Mouse (Mus musculus): ENCODE data around the gene Dhx32. TPM values are rescaled to one million over a fixed set of nuclear protein-coding genes. Genes with fewer than 3 reads are reported as not detected.
"Not testable (repeated sequence)": the region's sequence is repeated elsewhere in the genome, so short reads cannot be mapped to it uniquely, and the experiment has no call there.

The Dhx32 gene
- polyA plus RNA-seq, 1 experiment from 2014 or later: 36.8 TPM

DNA sequence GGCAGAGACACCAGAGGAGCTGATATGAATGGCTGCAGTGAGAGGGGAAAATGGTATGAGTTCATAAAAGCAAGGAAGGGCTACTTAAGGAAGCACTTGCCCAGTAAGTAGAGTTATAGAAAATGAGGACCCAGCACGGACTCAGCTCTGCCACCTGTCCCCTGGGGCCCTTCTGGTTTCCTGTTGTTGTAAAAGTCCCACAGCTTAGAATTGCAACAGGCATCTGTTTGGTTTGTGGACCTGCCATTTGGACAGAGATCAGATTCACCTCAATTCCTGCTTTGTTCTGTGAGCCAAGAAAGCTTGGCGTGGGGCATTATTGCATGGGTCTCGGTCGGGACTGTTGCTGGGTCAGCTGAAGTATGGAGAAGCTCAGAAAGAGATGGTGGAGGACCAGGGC, 67.1 kb downstream of the Dhx32 start:
- H3K4me3 ChIP-seq: no peak overlapping the region
- peaks cover 81% of the 10 kb centered on the region for H3K36me3 ChIP-seq
- ATAC-seq (ENCODE audit: low FRiP score, low read depth): no peak
- H3K9ac ChIP-seq: no peak overlapping the region
- WGBS: 95% methylated on average over 4 of the region's 4 CpGs
- no peaks in the 10 kb centered on the region for H3K27me3 ChIP-seq (replicated peaks)
- H3K4me2 ChIP-seq (replicated peaks): no peak overlapping the region
- no peaks in the 10 kb centered on the region for H3K4me1 ChIP-seq
- H3K9me3 ChIP-seq: no peaks in the 10 kb centered on the region
- H3K27ac ChIP-seq: no peak overlapping the region

DNA sequence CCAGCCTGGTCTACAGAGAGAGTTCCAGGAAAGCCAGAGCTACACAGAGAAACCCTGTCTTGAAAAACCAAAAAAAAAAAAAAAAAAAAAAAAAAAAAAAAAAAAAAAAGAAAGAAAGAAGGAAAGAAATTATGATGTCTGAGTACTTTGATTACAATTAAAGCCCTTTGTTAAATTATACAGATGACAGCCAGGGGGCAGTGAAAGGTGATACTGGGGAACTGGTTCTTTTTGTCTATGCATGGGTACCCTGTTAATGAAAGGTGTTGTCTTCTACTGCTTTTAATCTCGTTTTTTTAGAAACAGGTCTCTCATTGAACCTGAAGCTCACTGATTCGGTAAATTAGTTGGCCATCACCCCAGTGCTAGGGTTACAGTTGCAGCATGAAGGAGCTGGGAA, 75.2 kb downstream of the Dhx32 start:
- Histone ChIP-seq H3K36me3 (peaks cover 3% of the 10 kb centered on the region), H3K27ac (no peak overlapping the region), H3K4me2 (replicated peaks) (no peak overlapping the region), H3K9me3 (no peaks in the 10 kb centered on the region), H3K9ac (no peak overlapping the region), H3K4me1 (peaks cover 7% of the 10 kb centered on the region), H3K4me3 (no peak overlapping the region), H3K27me3 (replicated peaks) (no peaks in the 10 kb centered on the region)
- 95% methylated on average over 2 of the region's 2 CpGs for WGBS
- no peak for ATAC-seq (ENCODE audit: low FRiP score, low read depth)

DNA sequence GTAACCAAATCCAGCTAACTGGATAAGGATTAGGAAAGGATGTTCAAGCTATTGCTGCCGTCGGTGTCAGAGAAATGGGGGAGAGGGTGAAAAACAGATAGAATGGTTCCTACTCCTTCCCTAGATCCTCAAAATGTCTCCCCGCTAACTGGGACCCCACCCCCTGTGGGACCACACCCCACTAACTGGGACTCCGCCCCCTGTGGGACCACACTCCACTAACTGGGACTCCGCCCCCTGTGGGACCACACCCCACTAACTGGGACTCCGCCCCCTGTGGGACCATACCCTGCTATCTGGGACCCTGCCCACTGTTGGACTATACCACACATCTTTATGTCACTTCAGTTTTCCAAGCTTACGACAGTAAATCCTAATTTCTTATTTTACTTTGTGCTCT, 78.6 kb downstream of the Dhx32 start:
- Histone ChIP-seq H3K4me3 (no peak overlapping the region), H3K36me3 (0 out of 2 replicates have a peak, but pooled peaks cover 7% of the 10 kb centered on the region), H3K4me2 (replicated peaks) (no peak overlapping the region), H3K9ac (no peak overlapping the region), H3K4me1 (no peaks in the 10 kb centered on the region), H3K27me3 (replicated peaks) (no peaks in the 10 kb centered on the region), H3K27ac (no peak overlapping the region), H3K9me3 (no peaks in the 10 kb centered on the region)
- 94% methylated on average over 7 of the region's 7 CpGs for WGBS
- no peak for ATAC-seq (ENCODE audit: low FRiP score, low read depth)

DNA sequence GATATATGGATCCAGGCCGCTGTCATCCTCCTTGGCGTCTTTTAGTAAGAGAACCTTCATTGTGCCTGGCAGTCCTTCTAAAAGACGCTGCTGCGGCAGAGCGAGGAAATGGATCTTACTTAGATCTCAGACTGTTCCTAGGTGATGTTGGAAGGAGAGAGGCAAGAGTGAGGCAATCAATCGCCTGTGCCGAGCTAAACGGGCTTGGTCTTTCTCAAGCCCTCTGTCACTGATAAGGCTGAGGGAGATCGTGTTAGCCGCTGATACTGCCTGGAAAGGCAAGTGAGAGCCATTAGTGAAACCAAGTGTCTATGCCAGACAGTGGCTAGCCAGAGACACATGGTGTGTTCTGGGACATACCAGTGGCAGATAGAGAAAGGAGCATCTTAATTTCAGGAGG, 80.2 kb downstream of the Dhx32 start:
- no peak overlapping the region for H3K4me3 ChIP-seq
- 0 out of 2 replicates have a peak, but pooled peaks cover 8% of the 10 kb centered on the region for H3K36me3 ChIP-seq
- H3K27ac ChIP-seq: no peak overlapping the region
- no peaks in the 10 kb centered on the region for H3K9me3 ChIP-seq
- H3K27me3 ChIP-seq (replicated peaks): no peaks in the 10 kb centered on the region
- ATAC-seq (ENCODE audit: low FRiP score, low read depth): no peak
- 94% methylated on average over 10 of the region's 10 CpGs for WGBS
- H3K9ac ChIP-seq: no peak overlapping the region
- no peak overlapping the region for H3K4me2 ChIP-seq (replicated peaks)
- no peaks in the 10 kb centered on the region for H3K4me1 ChIP-seq

DNA sequence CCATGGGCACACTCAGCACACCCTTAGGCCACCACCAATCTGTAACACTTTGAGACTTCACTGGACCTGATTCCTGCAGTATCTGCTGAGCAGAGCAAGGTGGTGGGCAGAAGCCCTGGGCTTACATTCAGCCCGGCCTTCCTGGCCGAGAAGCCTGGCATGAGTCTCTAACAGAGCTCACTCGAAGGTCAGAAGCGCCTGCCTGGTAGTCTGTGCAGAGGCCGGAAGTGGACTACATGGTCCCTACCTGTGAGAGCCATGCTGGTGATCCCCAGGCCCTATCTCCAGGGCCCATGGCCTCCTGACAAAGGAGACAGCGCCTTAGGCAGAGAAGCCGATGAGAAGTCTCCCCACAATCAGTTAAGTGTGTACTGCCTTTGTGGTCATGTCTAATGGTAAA, 81.2 kb downstream of the Dhx32 start:
- no peak overlapping the region for H3K27ac ChIP-seq
- H3K9me3 ChIP-seq: no peaks in the 10 kb centered on the region
- H3K36me3 ChIP-seq: 0 out of 2 replicates have a peak, but pooled peaks cover 13% of the 10 kb centered on the region
- no peak overlapping the region for H3K4me3 ChIP-seq
- WGBS: 92% methylated on average over 7 of the region's 7 CpGs
- no peak overlapping the region for H3K4me2 ChIP-seq (replicated peaks)
- H3K4me1 ChIP-seq: no peaks in the 10 kb centered on the region
- no peaks in the 10 kb centered on the region for H3K27me3 ChIP-seq (replicated peaks)
- ATAC-seq (ENCODE audit: low FRiP score, low read depth): no peak
- H3K9ac ChIP-seq: no peak overlapping the region

DNA sequence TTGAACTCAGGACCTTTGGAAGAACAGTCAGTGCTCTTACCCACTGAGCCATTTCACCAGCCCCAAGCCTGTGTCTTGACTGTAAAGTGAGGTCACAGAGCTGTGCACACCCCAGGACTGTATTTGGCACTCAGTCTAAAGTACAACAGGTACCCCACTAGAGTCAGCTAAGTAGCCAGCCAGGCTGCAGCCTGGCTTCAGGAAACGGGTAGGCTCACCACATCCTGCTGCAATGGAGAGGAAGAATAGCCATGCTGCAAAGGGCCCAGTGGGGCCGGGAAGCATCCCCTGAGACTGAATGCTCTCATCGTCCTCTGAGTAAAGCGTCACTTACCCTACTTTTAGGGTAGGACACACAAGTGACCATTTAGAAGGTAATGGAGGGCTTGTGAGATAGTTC, 82.6 kb downstream of the Dhx32 start:
- Histone ChIP-seq H3K27ac (no peak overlapping the region), H3K4me2 (replicated peaks) (no peak overlapping the region), H3K36me3 (0 out of 2 replicates have a peak, but pooled peaks cover 13% of the 10 kb centered on the region), H3K4me1 (no peaks in the 10 kb centered on the region), H3K4me3 (no peak overlapping the region), H3K27me3 (replicated peaks) (no peaks in the 10 kb centered on the region), H3K9ac (no peak overlapping the region), H3K9me3 (no peaks in the 10 kb centered on the region)
- ATAC-seq (ENCODE audit: low FRiP score, low read depth): no peak
- WGBS: 88% methylated on average over 4 of the region's 4 CpGs

DNA sequence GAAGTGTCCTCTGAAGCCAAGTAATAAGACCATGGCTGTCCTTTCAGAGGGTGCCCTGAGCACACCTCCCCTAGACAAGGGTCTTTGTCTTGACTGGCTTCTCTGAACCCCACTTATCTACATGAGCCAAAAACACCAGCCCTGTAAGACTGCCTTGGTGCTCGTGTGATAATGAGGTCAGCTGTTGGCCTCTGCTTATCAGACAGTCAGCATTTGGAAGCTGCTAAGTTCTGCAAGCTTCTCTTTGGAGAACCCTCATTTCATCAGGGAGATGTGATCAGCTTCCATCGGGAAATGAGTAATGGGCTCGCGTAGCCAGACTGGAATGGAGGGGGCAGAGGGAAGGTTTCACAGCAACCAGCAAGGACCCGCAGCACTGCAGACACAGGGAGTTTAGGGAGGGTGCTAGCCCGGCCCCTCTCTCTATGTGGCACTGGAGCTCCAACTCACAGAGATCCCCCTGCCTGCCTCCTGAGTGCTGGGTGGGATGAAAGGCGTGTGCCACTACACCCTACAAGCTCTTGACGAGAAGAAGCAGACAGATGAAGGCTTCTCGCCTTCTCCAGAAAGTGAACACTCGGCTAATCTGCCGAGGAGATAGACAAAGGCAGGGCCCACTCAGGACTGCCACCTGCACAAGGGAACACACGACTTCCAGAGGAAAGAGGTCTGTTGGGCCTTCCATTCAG, 84.4 kb downstream of the Dhx32 start:
- 0 out of 2 replicates have a peak, but pooled peaks cover 13% of the 10 kb centered on the region for H3K36me3 ChIP-seq
- no peak overlapping the region for H3K9ac ChIP-seq
- no peaks in the 10 kb centered on the region for H3K4me1 ChIP-seq
- 88% methylated on average over 12 of the region's 12 CpGs for WGBS
- H3K4me2 ChIP-seq (replicated peaks): no peak overlapping the region
- no peaks in the 10 kb centered on the region for H3K27me3 ChIP-seq (replicated peaks)
- H3K9me3 ChIP-seq: no peaks in the 10 kb centered on the region
- ATAC-seq (ENCODE audit: low FRiP score, low read depth): no peak
- H3K27ac ChIP-seq: no peak overlapping the region
- H3K4me3 ChIP-seq: no peak overlapping the region

DNA sequence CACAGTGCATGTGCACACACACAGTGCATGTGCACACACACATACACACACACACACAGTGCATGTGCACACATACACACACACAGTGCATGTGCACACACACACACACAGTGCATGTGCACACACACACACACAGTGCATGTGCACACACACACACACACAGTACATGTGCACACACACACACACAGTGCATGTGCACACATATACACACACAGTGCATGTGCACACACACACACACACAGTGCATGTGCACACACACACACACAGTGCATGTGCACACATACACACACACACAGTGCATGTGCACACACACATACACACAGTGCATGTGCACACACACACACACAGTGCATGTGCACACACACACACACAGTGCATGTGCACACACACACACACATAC, 96.9 kb downstream of the Dhx32 start:
- H3K36me3 ChIP-seq: peaks cover 42% of the 10 kb centered on the region
- not testable (repeated sequence) for ATAC-seq (ENCODE audit: low FRiP score, low read depth)

DNA sequence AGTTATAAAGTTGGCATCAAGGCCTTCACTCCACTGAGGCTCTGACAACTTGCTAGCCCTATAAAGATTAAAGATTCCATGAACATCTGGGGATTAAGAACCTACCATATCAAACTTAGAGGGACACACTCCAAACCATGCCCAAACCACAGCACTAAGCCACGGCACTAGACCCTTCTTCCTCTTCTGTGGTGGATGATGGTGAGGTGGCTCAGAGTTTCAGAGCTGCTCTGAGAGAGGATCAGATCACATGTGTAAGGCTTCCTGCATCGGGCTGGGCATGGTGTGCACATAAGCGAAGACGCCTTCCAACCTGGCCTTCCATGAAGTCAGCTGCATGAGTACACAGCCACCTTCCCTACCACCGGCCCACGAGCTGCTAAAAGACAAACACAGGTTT, 97.8 kb downstream of the Dhx32 start:
- Histone ChIP-seq H3K4me1 (no peaks in the 10 kb centered on the region), H3K4me2 (replicated peaks) (no peak overlapping the region), H3K9me3 (peaks cover 23% of the 10 kb centered on the region; the same call in 1 of the 2 replicates), H3K36me3 (peaks cover 33% of the 10 kb centered on the region), H3K27me3 (replicated peaks) (no peaks in the 10 kb centered on the region), H3K27ac (no peak overlapping the region), H3K4me3 (no peak overlapping the region), H3K9ac (no peak overlapping the region)
- no peak for ATAC-seq (ENCODE audit: low FRiP score, low read depth)
- WGBS: 95% methylated on average over 6 of the region's 6 CpGs

More for the DNA sequence above, 96.9 kb downstream of the Dhx32 start:
- not testable (repeated sequence) for H3K9ac ChIP-seq; H3K4me1 ChIP-seq; H3K4me2 ChIP-seq (replicated peaks); H3K4me3 ChIP-seq; H3K27ac ChIP-seq; H3K27me3 ChIP-seq (replicated peaks)
- H3K9me3 ChIP-seq: peaks cover 23% of the 10 kb centered on the region; the same call in 1 of the 2 replicates

DNA sequence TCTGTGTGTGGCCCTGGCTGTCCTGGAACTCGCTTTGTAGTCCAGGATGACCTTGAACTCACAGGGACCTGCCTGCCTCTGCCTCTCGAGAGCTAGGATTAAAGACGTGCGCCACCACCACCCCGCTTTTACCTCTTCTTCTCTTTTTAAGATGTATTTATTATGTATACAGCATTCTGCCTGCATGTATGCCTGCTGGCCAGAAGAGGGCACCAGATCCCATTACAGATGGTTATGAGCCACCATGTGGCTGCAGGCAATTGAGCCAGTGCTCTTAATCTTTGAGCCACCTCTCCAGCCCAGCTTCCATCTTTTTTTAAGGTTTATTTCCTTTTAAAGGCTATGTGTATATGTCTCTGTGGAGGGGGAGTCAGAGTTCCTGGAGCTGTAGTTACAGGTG, 98.4 kb downstream of the Dhx32 start:
- ATAC-seq (ENCODE audit: low FRiP score, low read depth): no peak
- no peaks in the 10 kb centered on the region for H3K27me3 ChIP-seq (replicated peaks)
- peaks cover 27% of the 10 kb centered on the region for H3K36me3 ChIP-seq
- H3K4me2 ChIP-seq (replicated peaks): no peak overlapping the region
- H3K27ac ChIP-seq: no peak overlapping the region
- no peaks in the 10 kb centered on the region for H3K4me1 ChIP-seq
- H3K4me3 ChIP-seq: no peak overlapping the region
- no peak overlapping the region for H3K9ac ChIP-seq
- WGBS: 86% methylated on average over 5 of the region's 5 CpGs
- H3K9me3 ChIP-seq: peaks cover 17% of the 10 kb centered on the region; the same call in 1 of the 2 replicates

DNA sequence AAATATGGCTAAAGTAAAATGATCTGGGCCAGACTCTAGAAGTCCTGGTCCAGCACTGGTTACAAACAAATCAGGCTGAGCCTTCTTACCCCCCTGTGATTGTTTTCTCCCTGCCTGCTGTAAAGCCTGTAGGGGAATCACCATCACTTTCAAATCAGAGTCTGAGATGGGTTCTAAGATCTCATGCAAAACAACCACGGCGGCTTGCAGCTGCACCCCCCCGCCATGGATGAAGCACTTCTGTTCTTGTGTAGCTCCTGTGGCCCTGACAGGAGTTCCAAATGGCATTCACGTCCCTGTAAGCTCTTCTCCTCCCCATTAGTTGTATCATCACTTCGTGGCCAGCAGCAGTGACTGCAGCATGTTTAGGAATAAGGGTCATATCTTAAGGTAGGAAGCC, 98.9 kb downstream of the Dhx32 start:
- peaks cover 22% of the 10 kb centered on the region for H3K36me3 ChIP-seq
- no peak overlapping the region for H3K4me3 ChIP-seq
- H3K4me1 ChIP-seq: no peaks in the 10 kb centered on the region
- no peak overlapping the region for H3K9ac ChIP-seq
- no peaks in the 10 kb centered on the region for H3K27me3 ChIP-seq (replicated peaks)
- no peak overlapping the region for H3K27ac ChIP-seq
- H3K4me2 ChIP-seq (replicated peaks): no peak overlapping the region
- peaks cover 15% of the 10 kb centered on the region; the same call in 1 of the 2 replicates for H3K9me3 ChIP-seq
- ATAC-seq (ENCODE audit: low FRiP score, low read depth): no peak
- 80% methylated on average over 5 of the region's 5 CpGs for WGBS

DNA sequence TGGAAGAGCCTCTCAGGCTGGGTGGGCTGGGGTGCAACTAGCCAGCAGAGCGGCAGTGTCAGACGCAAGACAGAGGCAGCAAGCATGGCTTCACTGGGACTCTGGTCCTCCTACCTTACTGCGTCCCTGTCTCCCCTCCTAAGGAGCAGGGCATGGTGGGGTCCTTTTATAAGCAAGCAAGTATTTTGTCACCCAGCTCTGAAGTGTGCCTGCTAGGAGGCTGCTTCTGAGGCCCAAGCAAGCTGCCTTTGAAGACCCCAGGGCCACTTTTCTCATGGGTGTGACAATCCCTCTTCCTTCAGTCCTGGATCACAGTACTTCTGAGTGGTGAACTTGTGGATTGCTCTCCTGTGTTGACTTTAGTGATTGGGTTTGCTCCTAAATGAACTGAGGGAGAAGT, 102.6 kb downstream of the Dhx32 start, which contains the start of gene Mmp21:
TSS of gene Mmp21 (minus strand) at position 101 of the 400 bp plus-strand sequence.
- Histone ChIP-seq H3K4me3 (no peak within 1 kb of the TSS), H3K9me3 (peaks cover 5% of the 10 kb centered on the region; the same call in 1 of the 2 replicates)

DNA sequence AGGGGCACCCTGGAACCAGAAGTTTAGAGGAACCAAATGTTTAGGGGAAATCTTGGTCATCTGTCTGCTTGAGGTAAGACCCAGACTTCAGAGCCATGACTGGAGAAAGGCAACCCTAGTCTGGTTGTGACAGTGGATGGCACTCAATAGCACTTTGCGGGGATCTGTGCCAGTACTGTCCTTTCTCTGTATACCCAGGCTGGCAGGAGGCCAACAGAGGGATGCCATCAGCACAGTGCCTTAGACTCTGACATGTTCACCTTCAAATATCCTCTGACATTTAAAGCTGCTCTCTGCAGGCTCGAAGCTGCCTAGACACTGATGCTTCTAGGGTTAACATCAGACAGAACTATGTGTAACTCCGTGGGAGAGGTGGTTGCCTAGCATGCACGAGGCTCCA, 103.1 kb downstream of the Dhx32 start:
- H3K27me3 ChIP-seq (replicated peaks): no peaks in the 10 kb centered on the region
- H3K4me3 ChIP-seq: no peak overlapping the region
- H3K36me3 ChIP-seq: no peaks in the 10 kb centered on the region
- 79% methylated on average over 4 of the region's 4 CpGs for WGBS
- H3K9ac ChIP-seq: no peak overlapping the region
- no peak for ATAC-seq (ENCODE audit: low FRiP score, low read depth)
- H3K4me2 ChIP-seq (replicated peaks): no peak overlapping the region
- peaks cover 3% of the 10 kb centered on the region; the same call in 1 of the 2 replicates for H3K9me3 ChIP-seq
- no peaks in the 10 kb centered on the region for H3K4me1 ChIP-seq
- no peak overlapping the region for H3K27ac ChIP-seq

More for the DNA sequence above, 102.6 kb downstream of the Dhx32 start, which contains the start of gene Mmp21:
- Histone ChIP-seq H3K27ac (no peak within 1 kb of the TSS), H3K9ac (no peak within 1 kb of the TSS), H3K36me3 (0 out of 2 replicates have a peak, but pooled peaks cover 3% of the 10 kb centered on the region), H3K4me1 (no peaks in the 10 kb centered on the region), H3K4me2 (replicated peaks) (no peak within 1 kb of the TSS), H3K27me3 (replicated peaks) (no peaks in the 10 kb centered on the region)
- WGBS: 76% methylated on average over 3 of the region's 3 CpGs
- ATAC-seq (ENCODE audit: low FRiP score, low read depth): no peak

All from neural tube, embryonic 12.5 days (tissue).